Mouse (Mus musculus): ENCODE data around the gene Pcsk6. TPM values are rescaled to one million over a fixed set of nuclear protein-coding genes. Genes with fewer than 3 reads are reported as not detected.

Gene Pcsk6
- total and polyA plus RNA-seq, 3 experiments = 0.01 TPM; not detected in 2

- H3K36me3 ChIP-seq (ENCODE audit: control insufficient read depth in 1 of 2, insufficient read depth in 2 of 2, low read length in 2 of 2) = no peaks in the 10 kb centered on the region
- H3K4me3 ChIP-seq (ENCODE audit: control insufficient read depth in 1 of 2, insufficient read depth in 1 of 2, low read depth in 2 of 2, low read length in 2 of 2) = no peak overlapping the region
- no peaks in the 10 kb centered on the region for H3K4me1 ChIP-seq (ENCODE audit: control insufficient read depth in 1 of 2, insufficient read depth in 2 of 2, low read length in 2 of 2)
- no peak for TF ChIP-seq UBTF (IDR thresholded peaks at IDR 0.05; ENCODE audit: borderline replicate concordance, insufficient read depth, low read depth, low read length)
- no peak for TF ChIP-seq EP300 (IDR thresholded peaks at IDR 0.05; ENCODE audit: low read depth in 1 of 2, low read length in 2 of 2)
- no peak for TF ChIP-seq CHD1 (IDR thresholded peaks at IDR 0.05; ENCODE audit: low read depth, low read length)
- no peak for TF ChIP-seq RCOR1 (IDR thresholded peaks at IDR 0.05; ENCODE audit: low read depth, low read length)
- no peak for TF ChIP-seq SIN3A (IDR thresholded peaks at IDR 0.05; ENCODE audit: low read length)
- TF ChIP-seq ZC3H11A (IDR thresholded peaks at IDR 0.05; ENCODE audit: low read depth, low read length) = no peak
- H3K27me3 ChIP-seq (ENCODE audit: control insufficient read depth in 1 of 2, insufficient read depth in 2 of 2, low read length in 2 of 2) = 0 out of 4 replicates have a peak, but pooled peaks cover 0 to under 1% of the 10 kb centered on the region in 2 experiments
- no peak overlapping the region for H3K27ac ChIP-seq (ENCODE audit: control insufficient read depth, low read depth, low read length)
- H3K79me2 ChIP-seq (ENCODE audit: control insufficient read depth, insufficient read depth, low read length, poor library complexity) = no peaks in the 10 kb centered on the region
- no peak for DNase-seq (ENCODE audit: low read depth, low spot score)
- H3K9me3 ChIP-seq (replicated peaks; ENCODE audit: insufficient read depth, low read length) = no peaks in the 10 kb centered on the region
- H3K9ac ChIP-seq (ENCODE audit: control insufficient read depth, low read depth, low read length, poor library complexity, severe bottlenecking) = no peak overlapping the region
Measured at GRCm38 (mm10) chr7:65962611-65963010, 101.1 kb downstream of the Pcsk6 start.

DNA sequence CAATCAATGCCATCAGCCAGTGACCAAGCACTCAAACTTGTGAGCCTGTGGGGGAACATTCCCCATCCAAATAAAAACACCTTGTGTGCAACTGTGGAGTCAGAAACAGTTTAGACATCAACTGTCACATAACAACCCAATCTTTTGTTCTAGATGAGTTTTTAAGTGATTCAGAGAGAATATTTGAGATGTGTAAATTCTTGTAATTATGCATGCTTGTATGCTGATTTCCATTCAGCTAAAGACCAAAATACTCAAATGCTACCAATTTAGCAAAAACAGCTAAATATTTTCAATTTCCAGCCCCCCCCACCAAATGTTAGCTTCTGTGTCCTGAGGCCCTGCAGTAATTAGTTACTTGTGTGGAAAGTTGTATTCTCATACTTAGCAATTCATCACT, 102.9 kb downstream of the Pcsk6 start:
- no peaks in the 10 kb centered on the region; a peak in 1 of 4 replicates for H3K27me3 ChIP-seq (ENCODE audit: control insufficient read depth in 1 of 2, insufficient read depth in 2 of 2, low read length in 2 of 2)
- no peaks in the 10 kb centered on the region for H3K9me3 ChIP-seq (replicated peaks; ENCODE audit: insufficient read depth, low read length)

GRCm38 (mm10) chr7:65971301-65971700, 109.8 kb downstream of the Pcsk6 start:
- H3K36me3 ChIP-seq (ENCODE audit: control insufficient read depth in 1 of 2, insufficient read depth in 2 of 2, low read length in 2 of 2) = no peaks in the 10 kb centered on the region
- H3K79me2 ChIP-seq (ENCODE audit: control insufficient read depth, insufficient read depth, low read length, poor library complexity) = no peaks in the 10 kb centered on the region
- H3K9ac ChIP-seq (ENCODE audit: control insufficient read depth, low read depth, low read length, poor library complexity, severe bottlenecking) = no peak overlapping the region
- no peaks in the 10 kb centered on the region for H3K4me1 ChIP-seq (ENCODE audit: control insufficient read depth in 1 of 2, insufficient read depth in 2 of 2, low read length in 2 of 2)
- DNase-seq (ENCODE audit: low read depth, low spot score) = no peak
- no peaks in the 10 kb centered on the region for H3K9me3 ChIP-seq (replicated peaks; ENCODE audit: insufficient read depth, low read length)
- no peak overlapping the region for H3K27ac ChIP-seq (ENCODE audit: control insufficient read depth, low read depth, low read length)
- H3K4me3 ChIP-seq (ENCODE audit: control insufficient read depth in 1 of 2, insufficient read depth in 1 of 2, low read depth in 2 of 2, low read length in 2 of 2) = no peak overlapping the region
- H3K27me3 ChIP-seq (ENCODE audit: control insufficient read depth in 1 of 2, insufficient read depth in 2 of 2, low read length in 2 of 2) = no peaks in the 10 kb centered on the region; a peak in 1 of 4 replicates
- TF ChIP-seq GATA1 (IDR thresholded peaks at IDR 0.05; ENCODE audit: low read depth, low read length) (no peak), CHD2 (IDR thresholded peaks at IDR 0.05; ENCODE audit: low read length) (no peak), HCFC1 (IDR thresholded peaks at IDR 0.05; ENCODE audit: low read depth, low read length) (no peak), SMC3 (IDR thresholded peaks at IDR 0.05; ENCODE audit: low read depth, low read length) (no peak), MYB (IDR thresholded peaks at IDR 0.05; ENCODE audit: low read depth, low read length) (no peak), POLR2AphosphoS5 (IDR thresholded peaks at IDR 0.05; ENCODE audit: borderline replicate concordance, low read depth, low read length) (no peak), NELFE (IDR thresholded peaks at IDR 0.05; ENCODE audit: low read depth, low read length) (no peak), MAZ (IDR thresholded peaks at IDR 0.05; ENCODE audit: low read depth, low read length) (no peak), GABPA (IDR thresholded peaks at IDR 0.05; ENCODE audit: low read depth, low read length) (no peak), ZC3H11A (IDR thresholded peaks at IDR 0.05; ENCODE audit: low read depth, low read length) (no peak), RAD21 (IDR thresholded peaks at IDR 0.05; ENCODE audit: low read depth, low read length) (no peak)

More for the DNA sequence above, 102.9 kb downstream of the Pcsk6 start:
- Histone ChIP-seq H3K4me1 (ENCODE audit: control insufficient read depth in 1 of 2, insufficient read depth in 2 of 2, low read length in 2 of 2) (no peaks in the 10 kb centered on the region), H3K9ac (ENCODE audit: control insufficient read depth, low read depth, low read length, poor library complexity, severe bottlenecking) (no peak overlapping the region), H3K27ac (ENCODE audit: control insufficient read depth, low read depth, low read length) (no peak overlapping the region), H3K4me3 (ENCODE audit: control insufficient read depth in 1 of 2, insufficient read depth in 1 of 2, low read depth in 2 of 2, low read length in 2 of 2) (no peak overlapping the region), H3K79me2 (ENCODE audit: control insufficient read depth, insufficient read depth, low read length, poor library complexity) (no peaks in the 10 kb centered on the region), H3K36me3 (ENCODE audit: control insufficient read depth in 1 of 2, insufficient read depth in 2 of 2, low read length in 2 of 2) (no peaks in the 10 kb centered on the region)
- no peak for DNase-seq (ENCODE audit: low read depth, low spot score)
- no peak for TF ChIP-seq ZMIZ1 (IDR thresholded peaks at IDR 0.05; ENCODE audit: low read depth, low read length)
- no peak for TF ChIP-seq MYB (IDR thresholded peaks at IDR 0.05; ENCODE audit: low read depth, low read length)
- no peak for TF ChIP-seq ZC3H11A (IDR thresholded peaks at IDR 0.05; ENCODE audit: low read depth, low read length)
- no peak for TF ChIP-seq POLR2AphosphoS2 (IDR thresholded peaks at IDR 0.05; ENCODE audit: low read length)
- no peak for TF ChIP-seq TAL1 (IDR thresholded peaks at IDR 0.05; ENCODE audit: low read length)
- no peak for TF ChIP-seq HCFC1 (IDR thresholded peaks at IDR 0.05; ENCODE audit: low read depth, low read length)
- no peak for TF ChIP-seq MAZ (IDR thresholded peaks at IDR 0.05; ENCODE audit: low read depth, low read length)
- no peak for TF ChIP-seq MAX (IDR thresholded peaks at IDR 0.05; ENCODE audit: low read length)
- no peak for TF ChIP-seq POLR2AphosphoS5 (IDR thresholded peaks at IDR 0.05; ENCODE audit: borderline replicate concordance, low read depth, low read length)
